Mouse (Mus musculus): ENCODE results near the gene Xpnpep1. TPM values are rescaled to one million over a fixed set of nuclear protein-coding genes. Genes with fewer than 3 reads are reported as not detected.

The Xpnpep1 gene
- polyA plus RNA-seq, 1 experiment from 2014 or later, result 128 TPM

DNA sequence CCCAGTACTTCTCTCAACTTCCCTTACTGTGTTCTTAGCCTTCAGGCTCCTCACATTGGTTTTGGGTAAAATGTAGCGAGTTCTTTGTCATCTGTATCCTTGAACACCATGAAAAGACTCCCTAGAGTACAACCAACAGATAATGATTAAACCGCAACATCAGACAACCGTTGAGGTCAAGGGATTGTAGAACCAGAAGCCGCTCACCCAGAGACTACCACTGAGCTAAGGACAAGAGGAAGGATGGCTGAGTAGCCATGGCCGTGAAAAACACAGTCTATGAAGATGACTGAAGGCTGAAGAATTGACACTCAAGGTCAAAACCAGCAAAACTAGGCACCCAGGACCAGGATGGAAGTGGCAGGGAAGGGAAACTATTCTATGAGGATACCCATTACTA is 10.3 kb downstream of the Xpnpep1 start:
- Histone ChIP-seq H3K4me1 (replicated peaks) (peaks cover 19% of the 10 kb centered on the region), H3K9ac (no peak overlapping the region), H3K4me2 (no peak overlapping the region), H3K4me3 (no peak overlapping the region), H3K36me3 (peaks cover 39% of the 10 kb centered on the region), H3K9me3 (replicated peaks) (no peaks in the 10 kb centered on the region), H3K27ac (no peak overlapping the region), H3K27me3 (no peaks in the 10 kb centered on the region)
- no peak for ATAC-seq (replicated peaks; ENCODE audit: insufficient number of reproducible peaks, insufficient read depth, low FRiP score, low read depth)
- WGBS, result 93% methylated on average over 5 of the region's 5 CpGs

DNA sequence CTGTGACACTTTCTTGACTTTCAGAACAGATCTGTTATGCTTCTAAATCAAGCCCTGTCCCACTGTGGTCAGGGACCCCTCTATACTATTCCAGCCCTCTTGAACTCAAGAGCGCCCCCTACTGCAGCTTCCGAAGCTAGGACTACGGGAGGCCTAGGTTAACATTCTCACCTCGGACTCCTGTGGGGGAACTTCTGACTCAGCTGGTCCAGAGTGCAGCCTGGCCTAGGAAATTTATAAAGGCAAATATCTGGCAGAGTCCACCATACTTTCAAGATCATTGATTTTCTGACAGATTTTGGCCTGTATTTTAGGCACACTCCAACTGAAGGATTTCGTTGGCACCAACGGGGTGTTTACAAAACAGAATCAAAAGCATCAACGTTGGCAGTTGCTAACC is 11.0 kb downstream of the Xpnpep1 start:
- no peak for ATAC-seq (replicated peaks; ENCODE audit: insufficient number of reproducible peaks, insufficient read depth, low FRiP score, low read depth)
- no peaks in the 10 kb centered on the region for H3K9me3 ChIP-seq (replicated peaks)
- H3K27ac ChIP-seq, result no peak overlapping the region
- WGBS, result 88% methylated on average over 7 of the region's 7 CpGs
- no peak overlapping the region for H3K4me3 ChIP-seq
- H3K4me2 ChIP-seq, result no peak overlapping the region
- H3K27me3 ChIP-seq, result no peaks in the 10 kb centered on the region
- no peak overlapping the region for H3K9ac ChIP-seq
- H3K4me1 ChIP-seq (replicated peaks), result peaks cover 19% of the 10 kb centered on the region
- H3K36me3 ChIP-seq, result peaks cover 46% of the 10 kb centered on the region

GRCm38 (mm10) chr19:53028216-53028615 is 11.8 kb downstream of the Xpnpep1 start:
- no peak overlapping the region for H3K4me2 ChIP-seq
- WGBS, result 87% methylated on average over 12 of the region's 12 CpGs
- no peaks in the 10 kb centered on the region for H3K27me3 ChIP-seq
- H3K36me3 ChIP-seq, result peaks cover 46% of the 10 kb centered on the region
- no peak overlapping the region for H3K9ac ChIP-seq
- H3K4me3 ChIP-seq, result no peak overlapping the region
- no peaks in the 10 kb centered on the region for H3K9me3 ChIP-seq (replicated peaks)
- H3K27ac ChIP-seq, result no peak overlapping the region
- no peak for ATAC-seq (replicated peaks; ENCODE audit: insufficient number of reproducible peaks, insufficient read depth, low FRiP score, low read depth)
- H3K4me1 ChIP-seq (replicated peaks), result peaks cover 24% of the 10 kb centered on the region

GRCm38 (mm10) chr19:53023189-53023588 is 16.8 kb downstream of the Xpnpep1 start:
- no peaks in the 10 kb centered on the region for H3K9me3 ChIP-seq (replicated peaks)
- H3K9ac ChIP-seq, result no peak overlapping the region
- H3K4me1 ChIP-seq (replicated peaks), result peaks cover 30% of the 10 kb centered on the region
- no peak overlapping the region for H3K4me3 ChIP-seq
- H3K4me2 ChIP-seq, result no peak overlapping the region
- H3K36me3 ChIP-seq, result peaks cover 35% of the 10 kb centered on the region
- no peak overlapping the region for H3K27ac ChIP-seq
- no peaks in the 10 kb centered on the region for H3K27me3 ChIP-seq
- ATAC-seq (replicated peaks; ENCODE audit: insufficient number of reproducible peaks, insufficient read depth, low FRiP score, low read depth), result no peak
- 64% methylated on average over 10 of the region's 10 CpGs for WGBS

DNA sequence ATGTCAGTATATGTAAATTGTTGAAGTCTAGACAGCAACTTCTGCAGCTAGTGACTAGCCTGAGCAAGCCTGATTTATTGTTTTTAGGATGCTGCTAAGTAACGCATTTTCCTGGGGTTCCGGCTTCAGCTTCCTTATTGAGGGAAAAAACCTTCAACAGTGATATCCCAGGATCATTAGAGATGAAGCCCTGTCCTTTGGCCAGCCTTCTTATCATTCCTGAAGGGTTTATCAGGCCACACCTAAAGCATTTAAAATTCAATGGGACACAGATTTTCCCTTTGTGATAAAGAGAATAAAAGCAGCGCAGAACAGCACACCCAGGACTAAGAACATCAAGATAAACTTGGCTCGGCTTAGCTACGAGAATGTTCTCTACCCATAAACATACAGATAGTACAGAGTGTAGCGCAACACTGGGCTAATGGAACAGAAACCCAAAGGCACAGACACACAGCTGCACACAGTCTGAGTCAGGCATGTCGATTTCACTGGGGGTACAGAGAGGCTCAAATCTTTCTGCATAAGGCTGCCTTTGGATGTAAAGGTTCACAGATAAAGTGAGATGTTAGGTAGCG is 17.9 kb downstream of the Xpnpep1 start:
- Histone ChIP-seq H3K27me3 (no peaks in the 10 kb centered on the region), H3K4me3 (no peak overlapping the region), H3K4me2 (no peak overlapping the region), H3K9me3 (replicated peaks) (no peaks in the 10 kb centered on the region), H3K36me3 (peaks cover 28% of the 10 kb centered on the region), H3K9ac (no peak overlapping the region), H3K4me1 (replicated peaks) (peaks cover 41% of the 10 kb centered on the region), H3K27ac (0 out of 2 replicates have a peak overlapping the region, but pooled peaks have one; percentile 3)
- no peak for ATAC-seq (replicated peaks; ENCODE audit: insufficient number of reproducible peaks, insufficient read depth, low FRiP score, low read depth)
- WGBS, result 55% methylated on average over 8 of the region's 8 CpGs

DNA sequence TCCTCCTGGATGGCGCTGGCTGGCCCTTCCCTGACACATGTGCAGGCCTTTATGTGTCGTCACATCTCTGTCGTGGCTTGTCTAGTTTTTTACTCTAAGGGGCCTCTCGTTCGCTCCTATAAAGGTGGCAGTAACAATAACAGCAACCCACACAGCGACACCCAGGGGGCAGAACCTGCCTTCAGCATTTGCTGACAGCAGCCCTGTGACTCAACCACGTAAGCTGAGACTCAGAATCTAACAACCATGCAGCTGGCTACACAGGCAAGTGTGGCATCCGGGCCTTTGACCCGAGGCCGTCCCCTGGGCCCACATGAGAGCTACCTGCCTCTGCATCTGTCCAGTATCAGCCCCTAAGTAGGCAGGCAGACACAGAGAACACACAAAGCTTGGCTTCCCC is 18.5 kb downstream of the Xpnpep1 start:
- no peak for ATAC-seq (replicated peaks; ENCODE audit: insufficient number of reproducible peaks, insufficient read depth, low FRiP score, low read depth)
- Histone ChIP-seq H3K9me3 (replicated peaks) (no peaks in the 10 kb centered on the region), H3K4me1 (replicated peaks) (peaks cover 41% of the 10 kb centered on the region), H3K4me2 (no peak overlapping the region), H3K36me3 (peaks cover 23% of the 10 kb centered on the region), H3K27ac (no peak overlapping the region), H3K9ac (no peak overlapping the region), H3K4me3 (no peak overlapping the region), H3K27me3 (no peaks in the 10 kb centered on the region)
- 62% methylated on average over 10 of the region's 10 CpGs for WGBS

DNA sequence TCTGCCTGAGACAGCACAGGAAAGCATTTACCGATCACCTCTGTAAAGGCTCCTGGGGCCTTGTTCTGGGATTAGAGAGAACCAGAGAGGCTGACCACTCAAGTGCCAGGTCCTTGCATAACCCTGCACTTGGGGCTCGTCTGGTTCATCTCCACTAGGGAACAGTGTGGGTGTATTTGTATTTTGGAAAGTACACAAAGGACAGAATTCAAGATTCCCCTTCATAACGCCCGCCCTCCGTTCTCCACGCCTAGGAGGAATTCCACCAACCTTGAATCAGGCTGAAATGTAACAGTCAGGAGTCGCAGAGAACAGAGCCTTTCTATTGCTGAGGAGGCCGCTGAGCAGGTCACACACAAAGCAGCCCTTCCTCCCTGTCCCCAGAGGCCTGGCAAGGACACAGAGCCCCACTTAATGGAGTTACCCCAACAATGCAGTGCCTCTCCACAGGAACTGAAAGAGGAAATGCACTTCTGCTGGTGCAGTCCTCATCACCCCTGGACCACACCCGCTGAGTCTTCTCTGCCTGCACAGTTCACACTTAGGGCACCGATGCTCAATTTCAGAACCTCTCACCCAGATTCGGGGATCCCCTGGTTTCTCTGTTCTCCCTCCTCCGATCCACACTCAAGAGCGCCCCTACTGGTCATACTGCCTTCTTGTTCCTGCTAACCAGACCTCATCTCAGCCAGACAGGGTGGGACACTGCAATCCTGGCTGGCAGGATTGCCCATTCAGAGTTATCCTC is 20.1 kb downstream of the Xpnpep1 start:
- no peak overlapping the region for H3K9ac ChIP-seq
- H3K9me3 ChIP-seq (replicated peaks), result no peaks in the 10 kb centered on the region
- no peak overlapping the region for H3K4me3 ChIP-seq
- no peak overlapping the region for H3K27ac ChIP-seq
- H3K4me2 ChIP-seq, result no peak overlapping the region
- peaks cover 9% of the 10 kb centered on the region; the same call in 1 of the 2 replicates for H3K36me3 ChIP-seq
- no peak for ATAC-seq (replicated peaks; ENCODE audit: insufficient number of reproducible peaks, insufficient read depth, low FRiP score, low read depth)
- peaks cover 48% of the 10 kb centered on the region for H3K4me1 ChIP-seq (replicated peaks)
- H3K27me3 ChIP-seq, result no peaks in the 10 kb centered on the region
- 68% methylated on average over 13 of the region's 13 CpGs for WGBS

DNA sequence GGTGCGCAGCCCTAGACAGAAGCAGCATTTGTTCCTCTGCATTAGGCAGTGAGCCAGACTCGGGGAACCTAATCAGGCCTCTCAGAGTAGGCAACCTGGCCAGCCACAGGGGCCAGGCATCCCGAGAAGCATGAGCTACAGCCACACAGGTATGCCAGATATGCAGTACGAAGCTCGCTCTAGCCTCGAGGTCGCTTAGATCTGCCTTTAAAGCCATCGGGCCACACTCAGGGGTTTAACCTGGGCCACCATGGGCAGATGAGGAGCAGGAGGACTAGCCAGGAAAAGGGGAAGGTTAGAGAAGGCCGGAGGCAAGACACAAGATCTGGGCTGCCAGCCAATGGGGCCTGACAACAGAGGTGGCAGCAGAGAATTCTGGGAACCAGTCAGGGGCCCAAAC is 22.1 kb downstream of the Xpnpep1 start:
- H3K27me3 ChIP-seq, result no peaks in the 10 kb centered on the region
- H3K9ac ChIP-seq, result no peak overlapping the region
- H3K4me2 ChIP-seq, result no peak overlapping the region
- no peaks in the 10 kb centered on the region for H3K9me3 ChIP-seq (replicated peaks)
- ATAC-seq (replicated peaks; ENCODE audit: insufficient number of reproducible peaks, insufficient read depth, low FRiP score, low read depth), result peak; percentile 36; the same call in 1 of the 2 replicates
- H3K36me3 ChIP-seq, result no peaks in the 10 kb centered on the region; the same call in 1 of the 2 replicates
- no peak overlapping the region for H3K4me3 ChIP-seq
- H3K4me1 ChIP-seq (replicated peaks), result peaks cover 54% of the 10 kb centered on the region
- WGBS, result 42% methylated on average over 9 of the region's 9 CpGs
- H3K27ac ChIP-seq, result peak overlapping the region; percentile 70

GRCm38 (mm10) chr19:53017248-53017647 is 22.8 kb downstream of the Xpnpep1 start:
- Histone ChIP-seq H3K4me3 (no peak overlapping the region), H3K27me3 (no peaks in the 10 kb centered on the region), H3K9me3 (replicated peaks) (no peaks in the 10 kb centered on the region), H3K36me3 (no peaks in the 10 kb centered on the region; the same call in 1 of the 2 replicates), H3K4me2 (no peak overlapping the region), H3K9ac (no peak overlapping the region), H3K4me1 (replicated peaks) (peaks cover 47% of the 10 kb centered on the region), H3K27ac (peak overlapping the region; percentile 70)
- WGBS, result 47% methylated on average over 11 of the region's 11 CpGs
- no peak for ATAC-seq (replicated peaks; ENCODE audit: insufficient number of reproducible peaks, insufficient read depth, low FRiP score, low read depth)

- H3K4me3 ChIP-seq, result peak overlapping the region; percentile 16; the same call in 1 of the 2 replicates
- H3K9ac ChIP-seq, result peak overlapping the region; percentile 22; the same call in 1 of the 2 replicates
- no peaks in the 10 kb centered on the region for H3K9me3 ChIP-seq (replicated peaks)
- H3K36me3 ChIP-seq, result peaks cover 5% of the 10 kb centered on the region
- peak overlapping the region; percentile 50 for H3K27ac ChIP-seq
- H3K4me2 ChIP-seq, result peak overlapping the region; percentile 40
- no peaks in the 10 kb centered on the region for H3K27me3 ChIP-seq
- WGBS, result 53% methylated on average over 21 of the region's 21 CpGs
- no peak for ATAC-seq (replicated peaks; ENCODE audit: insufficient number of reproducible peaks, insufficient read depth, low FRiP score, low read depth)
- H3K4me1 ChIP-seq (replicated peaks), result peaks cover 60% of the 10 kb centered on the region
Measured at GRCm38 (mm10) chr19:53014910-53015710, 24.9 kb downstream of the Xpnpep1 start.

- ATAC-seq (replicated peaks; ENCODE audit: insufficient number of reproducible peaks, insufficient read depth, low FRiP score, low read depth), result no peak
- Histone ChIP-seq H3K9ac (no peak overlapping the region), H3K36me3 (peaks cover 13% of the 10 kb centered on the region), H3K4me3 (no peak overlapping the region), H3K27me3 (no peaks in the 10 kb centered on the region), H3K27ac (no peak overlapping the region), H3K9me3 (replicated peaks) (no peaks in the 10 kb centered on the region), H3K4me1 (replicated peaks) (peaks cover 70% of the 10 kb centered on the region), H3K4me2 (0 out of 2 replicates have a peak overlapping the region, but pooled peaks have one; percentile 40)
- 69% methylated on average over 3 of the region's 3 CpGs for WGBS
Measured at GRCm38 (mm10) chr19:53013744-53014143, 26.3 kb downstream of the Xpnpep1 start.

Data from heart, embryonic 15.5 days (tissue).